Comparison of ENCODE assay signal across 10 mouse cellular contexts in genomic region chr9:106355975-106356286, GRCm38 (mm10). TPM values are rescaled to one million over a fixed set of nuclear protein-coding genes. Genes with fewer than 3 reads are reported as not detected.
DNase-seq lines count a peak whose midpoint lies in the region; ATAC-seq lines count a peak whose summit lies in the region.
"Had no signal": no experiment of that assay in that cellular context is flagged by ENCODE, and none has a peak within 500 bp of the region (broad histone marks: within the 10 kb centered on the region; RNA-seq: fewer than 3 reads in every experiment).

No protein-coding gene starts in this region.

- DNase-seq in hindbrain, embryonic 10.5 days (ENCODE audit: low spot score) = no peak
- DNase-seq in midbrain, embryonic 11.5 days (ENCODE audit: low spot score, missing footprints) = no peak
- DNase-seq in thymus, adult 18-20 months = no peak
- DNase-seq in layer of hippocampus, postnatal 14 days (ENCODE audit: low spot score in 2 of 2) = no peak
- DNase-seq: adrenal gland, postnatal 25 days; cerebellum, adult 11-12 months; gastrocnemius, adult 2 months had no signal

- no peaks in the 10 kb centered on the region for H3K27me3 ChIP-seq in hindbrain, embryonic 10.5 days (ENCODE audit: insufficient read depth, poor library complexity, severe bottlenecking)
- H3K27me3 ChIP-seq in hindbrain, embryonic 16.5 days (replicated peaks; ENCODE audit: control insufficient read depth, insufficient read depth, low read length) = no peaks in the 10 kb centered on the region
- H3K27me3 ChIP-seq in midbrain, embryonic 11.5 days (ENCODE audit: control insufficient read depth, insufficient read depth, low read length) = no peaks in the 10 kb centered on the region
- H3K27me3 ChIP-seq in midbrain, embryonic 16.5 days (ENCODE audit: control insufficient read depth, insufficient read depth, low read depth, low read length) = no peaks in the 10 kb centered on the region
- H3K27me3 ChIP-seq in limb, embryonic 13.5 days = no peaks in the 10 kb centered on the region

- H3K4me2 ChIP-seq in hindbrain, embryonic 16.5 days (ENCODE audit: low read length) = no peak overlapping the region
- H3K4me2 ChIP-seq in midbrain, embryonic 11.5 days = no peak overlapping the region
- no peak overlapping the region for H3K4me2 ChIP-seq in midbrain, embryonic 16.5 days (ENCODE audit: low read length)
- H3K4me2 ChIP-seq in limb, embryonic 13.5 days (replicated peaks) = peak overlapping the region; percentile 51

- peaks cover 4% of the 10 kb centered on the region for H3K36me3 ChIP-seq in hindbrain, embryonic 10.5 days
- no peaks in the 10 kb centered on the region for H3K36me3 ChIP-seq in hindbrain, embryonic 16.5 days (ENCODE audit: control insufficient read depth, insufficient read depth, low read length)
- H3K36me3 ChIP-seq in midbrain, embryonic 11.5 days (ENCODE audit: control insufficient read depth, insufficient read depth, low read length) = no peaks in the 10 kb centered on the region
- no peaks in the 10 kb centered on the region for H3K36me3 ChIP-seq in midbrain, embryonic 16.5 days (ENCODE audit: control insufficient read depth, insufficient read depth, low read length)
- H3K36me3 ChIP-seq in limb, embryonic 13.5 days = no peaks in the 10 kb centered on the region

- H3K4me3 ChIP-seq in hindbrain, embryonic 10.5 days = no peak overlapping the region
- H3K4me3 ChIP-seq in hindbrain, embryonic 16.5 days (ENCODE audit: low read length) = no peak overlapping the region
- H3K4me3 ChIP-seq in midbrain, embryonic 11.5 days (ENCODE audit: low read depth, low read length) = no peak overlapping the region
- no peak overlapping the region for H3K4me3 ChIP-seq in midbrain, embryonic 16.5 days (ENCODE audit: low read depth, low read length)
- H3K4me3 ChIP-seq in limb, embryonic 13.5 days = no peak overlapping the region
- H3K4me3 ChIP-seq: gastrocnemius, adult 2 months had no signal

- H3K4me1 ChIP-seq in hindbrain, embryonic 10.5 days (replicated peaks) = peaks cover 66% of the 10 kb centered on the region
- H3K4me1 ChIP-seq in hindbrain, embryonic 16.5 days (ENCODE audit: control insufficient read depth, insufficient read depth, low read depth, low read length) = no peaks in the 10 kb centered on the region
- H3K4me1 ChIP-seq in midbrain, embryonic 11.5 days (ENCODE audit: control insufficient read depth, insufficient read depth, low read length) = no peaks in the 10 kb centered on the region
- H3K4me1 ChIP-seq in midbrain, embryonic 16.5 days (ENCODE audit: control insufficient read depth, insufficient read depth, low read length) = no peaks in the 10 kb centered on the region
- peaks cover 99% of the 10 kb centered on the region for H3K4me1 ChIP-seq in limb, embryonic 13.5 days

- ATAC-seq in hindbrain, embryonic 16.5 days = no peak
- 0 out of 2 replicates have a peak, but pooled peaks have one; percentile 18 for ATAC-seq in midbrain, embryonic 11.5 days (ENCODE audit: low FRiP score)
- ATAC-seq in midbrain, embryonic 16.5 days = no peak
- no peak for ATAC-seq in limb, embryonic 13.5 days (ENCODE audit: low FRiP score, low read depth)

- H3K9me3 ChIP-seq in hindbrain, embryonic 10.5 days = no peaks in the 10 kb centered on the region
- H3K9me3 ChIP-seq in hindbrain, embryonic 16.5 days (ENCODE audit: control insufficient read depth, low read length) = no peaks in the 10 kb centered on the region
- H3K9me3 ChIP-seq in midbrain, embryonic 11.5 days (ENCODE audit: control insufficient read depth, low read length) = no peaks in the 10 kb centered on the region
- no peaks in the 10 kb centered on the region for H3K9me3 ChIP-seq in midbrain, embryonic 16.5 days (replicated peaks; ENCODE audit: control insufficient read depth, low read length, poor library complexity, severe bottlenecking)
- H3K9me3 ChIP-seq in limb, embryonic 13.5 days = no peaks in the 10 kb centered on the region

- H3K9ac ChIP-seq in hindbrain, embryonic 16.5 days (ENCODE audit: low read depth, low read length) = no peak overlapping the region
- no peak overlapping the region for H3K9ac ChIP-seq in midbrain, embryonic 11.5 days (ENCODE audit: low read length)
- H3K9ac ChIP-seq in midbrain, embryonic 16.5 days (ENCODE audit: low read depth, low read length) = no peak overlapping the region
- peak overlapping the region; percentile 39; the same call in 1 of the 2 replicates for H3K9ac ChIP-seq in limb, embryonic 13.5 days

- peak overlapping the region; percentile 79 for H3K27ac ChIP-seq in hindbrain, embryonic 10.5 days
- H3K27ac ChIP-seq in hindbrain, embryonic 16.5 days (ENCODE audit: low read depth, low read length) = no peak overlapping the region
- H3K27ac ChIP-seq in midbrain, embryonic 11.5 days (ENCODE audit: low read depth, low read length) = no peak overlapping the region
- no peak overlapping the region for H3K27ac ChIP-seq in midbrain, embryonic 16.5 days (ENCODE audit: low read length)
- peak overlapping the region; percentile 99 for H3K27ac ChIP-seq in limb, embryonic 13.5 days
- H3K27ac ChIP-seq: gastrocnemius, adult 2 months had no signal

RNA-seq across cellular contexts. Expression of gene Dusp7, which starts 12.5 kb away (rescaled TPM):
- 16.1 and 16.6 TPM in 2 replicates for polyA plus RNA-seq in hindbrain, embryonic 10.5 days (2016; fragmentation: Nextera tagmentation; extraction: Ambion mirVana)
- 12.5 and 13.1 TPM in 2 replicates for polyA plus RNA-seq in hindbrain, embryonic 16.5 days (2015; fragmentation: Nextera tagmentation; extraction: Ambion mirVana)
- 16.1 and 17.0 TPM in 2 replicates for polyA plus RNA-seq in midbrain, embryonic 11.5 days (2014; fragmentation: Nextera tagmentation; extraction: Ambion mirVana)
- polyA plus RNA-seq in midbrain, embryonic 16.5 days (2015; fragmentation: Nextera tagmentation; extraction: Ambion mirVana) = 12.3 and 13.2 TPM in 2 replicates
- 40.5 and 41.1 TPM in 2 replicates for polyA plus RNA-seq in limb, embryonic 13.5 days (2015; fragmentation: Nextera tagmentation; extraction: Ambion mirVana)
- total RNA-seq in layer of hippocampus, postnatal 14 days (2021) = 10 to 100 TPM; 65.2 to 70.3 TPM

Comparison
In these comparisons a context has a peak if more than half of its experiments do, and no peak if none do; other contexts are left out.
1. H3K27ac ChIP-seq: peak in hindbrain, embryonic 10.5 days (single experiment) and limb, embryonic 13.5 days (single experiment); none in hindbrain, embryonic 16.5 days (single experiment), midbrain, embryonic 11.5 days (single experiment) and midbrain, embryonic 16.5 days (single experiment).